Mouse (Mus musculus): ENCODE results near the gene Arntl.

The Arntl gene

GRCm38 (mm10) chr7:113208388-113208753 lies 1.1 kb downstream of the Arntl start:
- no peak for DNase-seq (ENCODE audit: low spot score in 2 of 2)

- DNase-seq (ENCODE audit: low spot score in 2 of 2) = no peak
Measured at GRCm38 (mm10) chr7:113210441-113210840, 3.2 kb downstream of the Arntl start.

- no peak for DNase-seq (ENCODE audit: low spot score in 2 of 2)
Measured at GRCm38 (mm10) chr7:113214245-113215169, 7.2 kb downstream of the Arntl start.

GRCm38 (mm10) chr7:113216152-113216551 lies 8.9 kb downstream of the Arntl start:
- DNase-seq (ENCODE audit: low spot score in 2 of 2) = no peak

GRCm38 (mm10) chr7:113219416-113219815 lies 12.2 kb downstream of the Arntl start:
- DNase-seq (ENCODE audit: low spot score in 2 of 2) = no peak

- DNase-seq (ENCODE audit: low spot score in 2 of 2) = no peak
Measured at GRCm38 (mm10) chr7:113219864-113220263, 12.6 kb downstream of the Arntl start.

GRCm38 (mm10) chr7:113220691-113221238 lies 13.5 kb downstream of the Arntl start:
- no peak for DNase-seq (ENCODE audit: low spot score in 2 of 2)

- DNase-seq (ENCODE audit: low spot score in 2 of 2) = no peak
Measured at GRCm38 (mm10) chr7:113222821-113223220, 15.6 kb downstream of the Arntl start.

GRCm38 (mm10) chr7:113224620-113225019 lies 17.4 kb downstream of the Arntl start:
- DNase-seq (ENCODE audit: low spot score in 2 of 2) = no peak

GRCm38 (mm10) chr7:113228498-113228897 lies 21.2 kb downstream of the Arntl start:
- DNase-seq (ENCODE audit: low spot score in 2 of 2) = no peak

- DNase-seq (ENCODE audit: low spot score in 2 of 2) = no peak
Measured at GRCm38 (mm10) chr7:113236135-113236534, 28.9 kb downstream of the Arntl start.

- no peak for DNase-seq (ENCODE audit: low spot score in 2 of 2)
Measured at GRCm38 (mm10) chr7:113238365-113238764, 31.1 kb downstream of the Arntl start.

- DNase-seq (ENCODE audit: low spot score in 2 of 2) = no peak
Measured at GRCm38 (mm10) chr7:113239448-113240130, 32.3 kb downstream of the Arntl start.

GRCm38 (mm10) chr7:113240438-113240837 lies 33.2 kb downstream of the Arntl start:
- DNase-seq (ENCODE audit: low spot score in 2 of 2) = no peak

GRCm38 (mm10) chr7:113241901-113242661 lies 34.8 kb downstream of the Arntl start:
- DNase-seq (ENCODE audit: low spot score in 2 of 2) = no peak

- no peak for DNase-seq (ENCODE audit: low spot score in 2 of 2)
Measured at GRCm38 (mm10) chr7:113242688-113243087, 35.4 kb downstream of the Arntl start.

- DNase-seq (ENCODE audit: low spot score in 2 of 2) = no peak
Measured at GRCm38 (mm10) chr7:113245144-113245543, 37.9 kb downstream of the Arntl start.

- DNase-seq (ENCODE audit: low spot score in 2 of 2) = no peak
Measured at GRCm38 (mm10) chr7:113246512-113246911, 39.2 kb downstream of the Arntl start.

- no peak for DNase-seq (ENCODE audit: low spot score in 2 of 2)
Measured at GRCm38 (mm10) chr7:113247167-113247566, 39.9 kb downstream of the Arntl start.

GRCm38 (mm10) chr7:113249134-113249825 lies 42.0 kb downstream of the Arntl start:
- peak; percentile 57 to 73 for DNase-seq (ENCODE audit: low spot score in 2 of 2)

GRCm38 (mm10) chr7:113250433-113250991 lies 43.2 kb downstream of the Arntl start:
- no peak for DNase-seq (ENCODE audit: low spot score in 2 of 2)
